Mouse (Mus musculus) embryonic facial prominence, embryonic 11.5 days (tissue): ENCODE measurements at regions not wholly inside any gene's neighbourhood (a gene's known extent, or its start where the extent isn't known, plus 50 kb on each side); places are given as distances from the start of the nearest gene placed in this dataset.
A peak's percentile ranks its signal among the peaks of the same experiment; 100 is the strongest.

Source experiments
- ATAC-seq: fragments of 200-750 bp; cut with Nextera tagmentation; replicated peaks from 2 replicates; pipeline ENCODE4 v1.8.0; 2017; ENCODE audit warnings: low read depth; ENCODE audit not compliant: insufficient number of reproducible peaks, low FRiP score, low TSS enrichment
- DNase-seq: peaks from one replicate; pipeline ENCODE4 v3.0.0-alpha.2; 2015; ENCODE audit warnings: low spot score
- H3K27ac ChIP-seq: fragments of 300-500 bp; sonication (generic); replicated peaks from 2 replicates; pipeline ENCODE4 v1.5.1; 2014; ENCODE audit warnings: mild to moderate bottlenecking, low read depth, low read length, control low read depth
- H3K27me3 ChIP-seq: fragments of 300-500 bp; sonication (generic); 2 replicates; pipeline ENCODE4 v1.6.1; 2014; ENCODE audit warnings: mild to moderate bottlenecking, low read length, moderate library complexity, mixed read lengths; ENCODE audit not compliant: control insufficient read depth, insufficient read depth
- H3K36me3 ChIP-seq: fragments of 300-500 bp; sonication (generic); replicated peaks from 2 replicates; pipeline ENCODE4 v1.6.1; 2014; ENCODE audit warnings: low read depth, mild to moderate bottlenecking, low read length, moderate library complexity, mixed read lengths; ENCODE audit not compliant: control insufficient read depth, insufficient read depth
- H3K4me1 ChIP-seq: fragments of 300-500 bp; sonication (generic); 2 replicates; pipeline ENCODE4 v1.6.1; 2014; ENCODE audit warnings: low read length, mixed read lengths; ENCODE audit not compliant: control insufficient read depth, insufficient read depth
- H3K4me2 ChIP-seq: fragments of 300-500 bp; sonication (generic); 2 replicates; pipeline ENCODE4 v1.6.1; 2014; ENCODE audit warnings: low read depth, mild to moderate bottlenecking, control low read depth, low read length, moderate library complexity
- H3K4me3 ChIP-seq: fragments of 300-500 bp; sonication (generic); 2 replicates; pipeline ENCODE4 v1.5.1; 2014; ENCODE audit warnings: low read depth, low read length, control low read depth
- H3K9ac ChIP-seq: fragments of 300-500 bp; sonication (generic); replicated peaks from 2 replicates; pipeline ENCODE4 v1.6.1; 2014; ENCODE audit warnings: mild to moderate bottlenecking, control low read depth, low read length
- H3K9me3 ChIP-seq: fragments of 300-500 bp; sonication (generic); replicated peaks from 2 replicates; pipeline ENCODE4 v1.6.1; 2016; ENCODE audit warnings: mild to moderate bottlenecking, low read length, inconsistent platforms, mixed read lengths; ENCODE audit not compliant: control insufficient read depth
- WGBS: fragments of 180-500 bp; shearing (Covaris S2); extraction: QIAGEN DNeasy Blood & Tissue Kit; methylation state at CpG from one replicate; pipeline ENCODE4 v1.1.7; 2014; 5-methylcytosine and 5-hydroxymethylcytosine counted together

GRCm38 (mm10) chr13:118538742-118539141, 130.8 kb upstream of the Fgf10 start:
- WGBS, result 79% methylated on average over 2 of the region's 2 CpGs
- no peaks in the 10 kb centered on the region for H3K9me3 ChIP-seq
- DNase-seq, result no peak
- no peak overlapping the region for H3K9ac ChIP-seq
- no peaks in the 10 kb centered on the region for H3K27me3 ChIP-seq
- H3K4me2 ChIP-seq, result no peak overlapping the region
- H3K4me1 ChIP-seq, result no peaks in the 10 kb centered on the region
- H3K27ac ChIP-seq, result no peak overlapping the region
- H3K36me3 ChIP-seq, result no peaks in the 10 kb centered on the region
- no peak for ATAC-seq
- H3K4me3 ChIP-seq, result no peak overlapping the region

GRCm38 (mm10) chr13:118513961-118514360, 126.9 kb upstream of the Mrps30 start:
- no peaks in the 10 kb centered on the region for H3K9me3 ChIP-seq
- ATAC-seq (no peak), DNase-seq (no peak)
- WGBS, result 88% methylated on average over 2 of the region's 2 CpGs
- H3K36me3 ChIP-seq, result no peaks in the 10 kb centered on the region
- no peaks in the 10 kb centered on the region for H3K27me3 ChIP-seq
- no peak overlapping the region for H3K9ac ChIP-seq
- no peak overlapping the region for H3K27ac ChIP-seq
- no peak overlapping the region for H3K4me3 ChIP-seq
- no peak overlapping the region for H3K4me2 ChIP-seq
- H3K4me1 ChIP-seq, result no peaks in the 10 kb centered on the region

GRCm38 (mm10) chr13:118506136-118506535, 119.1 kb upstream of the Mrps30 start:
- ATAC-seq (no peak), DNase-seq (no peak)
- Histone ChIP-seq H3K9me3 (no peaks in the 10 kb centered on the region), H3K36me3 (no peaks in the 10 kb centered on the region), H3K27ac (no peak overlapping the region), H3K4me1 (no peaks in the 10 kb centered on the region), H3K9ac (no peak overlapping the region), H3K27me3 (no peaks in the 10 kb centered on the region), H3K4me3 (no peak overlapping the region), H3K4me2 (no peak overlapping the region)
- WGBS, result 76% methylated on average over 4 of the region's 4 CpGs

- H3K4me2 ChIP-seq, result no peak overlapping the region
- peak; percentile 34 for DNase-seq
- no peak overlapping the region for H3K4me3 ChIP-seq
- no peaks in the 10 kb centered on the region for H3K36me3 ChIP-seq
- H3K9ac ChIP-seq, result no peak overlapping the region
- no peaks in the 10 kb centered on the region for H3K27me3 ChIP-seq
- no peak overlapping the region for H3K27ac ChIP-seq
- no peaks in the 10 kb centered on the region for H3K9me3 ChIP-seq
- ATAC-seq, result 0 out of 2 replicates have a peak, but pooled peaks have one; percentile 67
- WGBS, result 47% methylated on average over 3 of the region's 3 CpGs
- H3K4me1 ChIP-seq, result no peaks in the 10 kb centered on the region
Measured at GRCm38 (mm10) chr13:118490610-118491009, 103.6 kb upstream of the Mrps30 start.

GRCm38 (mm10) chr13:118483031-118483430, 96.0 kb upstream of the Mrps30 start:
- H3K4me2 ChIP-seq, result no peak overlapping the region
- H3K27ac ChIP-seq, result no peak overlapping the region
- no peaks in the 10 kb centered on the region for H3K36me3 ChIP-seq
- DNase-seq, result peak; percentile 47
- no peak overlapping the region for H3K9ac ChIP-seq
- H3K4me3 ChIP-seq, result no peak overlapping the region
- no peaks in the 10 kb centered on the region for H3K9me3 ChIP-seq
- no peaks in the 10 kb centered on the region for H3K27me3 ChIP-seq
- no peaks in the 10 kb centered on the region for H3K4me1 ChIP-seq
- ATAC-seq, result no peak
- WGBS, result 71% methylated on average over 8 of the region's 8 CpGs

GRCm38 (mm10) chr13:118480237-118480636, 93.2 kb upstream of the Mrps30 start:
- H3K4me1 ChIP-seq, result no peaks in the 10 kb centered on the region
- H3K27ac ChIP-seq, result no peak overlapping the region
- no peaks in the 10 kb centered on the region for H3K36me3 ChIP-seq
- no peak for ATAC-seq
- H3K27me3 ChIP-seq, result no peaks in the 10 kb centered on the region
- H3K4me2 ChIP-seq, result no peak overlapping the region
- H3K4me3 ChIP-seq, result no peak overlapping the region
- no peak for DNase-seq
- no peaks in the 10 kb centered on the region for H3K9me3 ChIP-seq
- WGBS, result 84% methylated on average over 1 of the region's 1 CpGs
- H3K9ac ChIP-seq, result no peak overlapping the region

GRCm38 (mm10) chr13:118478487-118478886, 91.4 kb upstream of the Mrps30 start:
- Histone ChIP-seq H3K36me3 (no peaks in the 10 kb centered on the region), H3K4me1 (no peaks in the 10 kb centered on the region), H3K27me3 (no peaks in the 10 kb centered on the region), H3K9ac (no peak overlapping the region), H3K9me3 (no peaks in the 10 kb centered on the region), H3K27ac (no peak overlapping the region), H3K4me3 (no peak overlapping the region), H3K4me2 (no peak overlapping the region)
- ATAC-seq (no peak), DNase-seq (no peak)
- 35% methylated on average over 1 of the region's 1 CpGs for WGBS

GRCm38 (mm10) chr13:118472578-118472977, 85.5 kb upstream of the Mrps30 start:
- 49% methylated on average over 7 of the region's 7 CpGs for WGBS
- Histone ChIP-seq H3K27ac (no peak overlapping the region), H3K36me3 (no peaks in the 10 kb centered on the region), H3K4me3 (no peak overlapping the region), H3K9me3 (no peaks in the 10 kb centered on the region), H3K9ac (no peak overlapping the region), H3K27me3 (no peaks in the 10 kb centered on the region), H3K4me2 (no peak overlapping the region), H3K4me1 (no peaks in the 10 kb centered on the region)
- ATAC-seq, result no peak
- DNase-seq, result peak; percentile 50
